Mouse (Mus musculus): Measurements from ENCODE around the gene Stt3b.
"Not testable (repeated sequence)": the region's sequence is repeated elsewhere in the genome, so short reads cannot be mapped to it uniquely, and the experiment has no call there.

The Stt3b gene

GRCm38 (mm10) chr9:115318621-115319375 is 8.6 kb upstream of the Stt3b start:
- DNase-seq (ENCODE audit: low read depth, low spot score): no peak

DNA sequence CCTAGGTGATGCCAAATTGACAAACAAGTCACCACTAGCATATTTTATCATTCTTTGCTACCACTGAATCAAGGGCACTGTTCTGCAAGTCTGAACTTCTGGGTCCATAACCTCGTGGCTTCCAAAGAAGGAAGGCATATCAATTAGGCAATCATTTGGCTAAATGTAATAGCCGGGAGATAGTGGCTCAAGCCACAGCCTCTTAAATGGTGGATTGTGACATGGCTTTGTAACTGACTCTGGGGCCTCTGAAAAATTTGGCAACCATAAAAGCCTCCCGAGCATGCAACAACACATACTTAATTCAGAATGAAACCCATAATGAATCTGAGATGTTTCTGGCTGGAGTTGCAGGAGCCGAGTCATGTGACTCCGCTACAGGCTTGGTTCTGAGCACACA is 6.8 kb upstream of the Stt3b start:
- DNase-seq (ENCODE audit: low read depth, low spot score): no peak

DNA sequence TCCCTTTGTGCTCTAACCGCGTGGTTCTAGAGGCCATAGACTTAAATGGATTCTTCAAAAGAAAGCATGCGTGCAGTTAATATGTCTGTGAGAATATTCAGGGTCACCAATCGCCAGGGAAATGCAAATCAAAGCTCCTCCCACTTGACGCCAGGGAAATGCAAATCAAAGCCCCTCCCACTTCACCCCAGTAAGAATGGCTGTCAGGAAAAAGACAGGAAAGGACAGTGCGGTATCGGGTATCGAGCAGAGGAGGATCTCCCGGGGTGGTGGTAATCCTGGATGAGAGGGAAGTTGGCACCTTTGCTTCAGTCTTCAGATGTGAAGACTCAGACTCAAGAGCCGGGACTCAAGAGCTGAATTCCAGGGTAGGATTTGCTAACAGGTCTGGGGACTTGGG is 4.3 kb upstream of the Stt3b start:
- no peak for DNase-seq (ENCODE audit: low read depth, low spot score)

DNA sequence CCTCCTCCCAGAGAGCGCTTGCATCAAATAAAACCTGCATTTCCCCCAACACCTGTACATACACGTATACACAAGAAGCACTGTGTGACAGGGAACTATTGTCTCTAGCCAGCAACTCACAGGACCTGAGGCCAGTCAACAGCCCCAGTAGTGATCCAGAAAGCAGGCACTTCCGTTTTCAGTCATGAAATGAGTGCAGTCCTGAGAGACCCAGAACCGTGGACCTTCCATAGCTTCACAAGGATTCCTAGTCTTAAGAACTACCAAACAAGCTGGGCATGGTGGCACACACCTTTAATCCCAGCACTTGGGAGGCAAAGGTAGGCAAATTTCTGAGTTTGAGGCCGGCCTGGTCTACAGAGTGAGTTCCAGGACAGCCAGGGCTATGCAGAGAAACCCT is 3.6 kb upstream of the Stt3b start:
- no peak for DNase-seq (ENCODE audit: low read depth, low spot score)

DNA sequence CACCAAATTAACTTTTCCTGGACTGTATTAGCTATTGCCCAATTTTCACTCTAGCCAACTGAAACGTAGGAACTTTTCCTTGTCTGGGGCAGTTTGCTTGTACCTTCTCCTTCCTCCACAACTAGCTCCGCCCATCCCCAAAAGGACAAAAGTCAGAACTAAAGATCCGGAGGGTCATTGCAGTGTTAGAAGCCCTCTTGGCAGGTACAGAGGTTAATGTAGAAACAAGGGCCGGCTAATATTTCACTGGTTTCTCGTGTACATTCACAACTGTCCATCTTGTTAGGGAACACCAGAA is 951 bp upstream of the Stt3b start:
- DNase-seq (ENCODE audit: low read depth, low spot score): no peak

DNA sequence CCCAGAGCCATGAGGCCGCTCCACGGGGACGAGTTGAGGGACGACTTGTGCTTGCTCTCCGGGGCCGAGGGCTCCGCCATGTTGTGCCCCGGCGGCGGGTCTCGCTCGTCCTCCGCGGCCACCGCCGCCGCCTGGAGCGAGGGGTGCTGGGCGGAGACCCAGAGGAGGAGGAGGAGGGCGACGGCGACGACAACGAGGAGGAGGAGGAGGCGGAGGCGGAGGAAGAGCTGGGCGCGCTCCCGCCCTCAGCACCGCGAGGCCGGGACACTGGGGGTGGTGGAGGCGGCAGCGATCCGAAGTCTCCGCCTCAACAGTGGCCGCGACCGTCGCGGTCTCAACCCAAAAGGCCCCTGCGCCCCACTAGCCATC is 260 bp downstream of the Stt3b start:
- DNase-seq (ENCODE audit: low read depth, low spot score): no peak

- peak; percentile 58 for DNase-seq (ENCODE audit: low read depth, low spot score)
Observed at GRCm38 (mm10) chr9:115309381-115309971, 745 bp downstream of the Stt3b start.

- DNase-seq (ENCODE audit: low read depth, low spot score): peak; percentile 41
Observed at GRCm38 (mm10) chr9:115308941-115309380, 1.3 kb downstream of the Stt3b start.

DNA sequence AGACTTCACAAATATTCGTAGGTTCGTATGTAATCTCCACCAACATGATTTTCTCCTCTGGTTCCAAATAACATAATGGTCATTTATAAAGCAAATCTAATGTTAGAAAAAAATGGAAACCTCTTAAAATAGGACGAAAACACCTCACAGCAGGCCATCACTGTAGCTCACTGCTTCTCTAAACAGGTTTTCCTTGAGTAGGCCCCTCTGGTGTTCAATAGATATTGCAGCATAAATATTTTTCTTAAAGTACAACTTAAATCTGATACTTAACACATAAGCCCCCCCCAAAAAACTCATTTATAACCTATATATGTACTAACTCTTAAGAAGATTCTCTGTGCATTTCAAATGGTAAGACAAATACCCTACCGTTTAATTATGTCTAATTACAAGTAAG is 1.8 kb downstream of the Stt3b start:
- no peak for DNase-seq (ENCODE audit: low read depth, low spot score)

- DNase-seq (ENCODE audit: low read depth, low spot score): peak; percentile 31
Observed at GRCm38 (mm10) chr9:115306202-115306601, 4.0 kb downstream of the Stt3b start.

- no peak for DNase-seq (ENCODE audit: low read depth, low spot score)
Observed at GRCm38 (mm10) chr9:115304149-115304548, 6.1 kb downstream of the Stt3b start.

DNA sequence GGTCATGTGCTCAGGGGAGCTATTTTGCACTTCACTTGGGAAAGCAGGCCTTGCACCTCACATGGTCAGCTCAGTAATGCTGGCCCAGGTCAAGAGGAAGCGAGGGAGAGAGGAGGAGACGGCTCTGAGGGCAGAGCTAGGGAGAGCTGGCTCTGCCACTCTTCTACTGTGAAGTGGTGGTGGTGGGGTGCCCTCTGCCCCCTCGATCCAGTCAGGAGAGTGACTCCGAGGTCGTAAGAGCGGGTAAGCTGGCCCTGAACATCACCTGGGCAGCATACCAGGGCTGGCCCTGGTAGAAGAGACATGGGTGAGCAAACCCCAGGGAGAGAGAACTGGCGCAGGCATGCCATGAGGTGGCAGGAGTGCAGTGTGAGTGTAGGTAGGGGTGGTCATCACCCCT is 8.6 kb downstream of the Stt3b start:
- no peak for DNase-seq (ENCODE audit: low read depth, low spot score)

DNA sequence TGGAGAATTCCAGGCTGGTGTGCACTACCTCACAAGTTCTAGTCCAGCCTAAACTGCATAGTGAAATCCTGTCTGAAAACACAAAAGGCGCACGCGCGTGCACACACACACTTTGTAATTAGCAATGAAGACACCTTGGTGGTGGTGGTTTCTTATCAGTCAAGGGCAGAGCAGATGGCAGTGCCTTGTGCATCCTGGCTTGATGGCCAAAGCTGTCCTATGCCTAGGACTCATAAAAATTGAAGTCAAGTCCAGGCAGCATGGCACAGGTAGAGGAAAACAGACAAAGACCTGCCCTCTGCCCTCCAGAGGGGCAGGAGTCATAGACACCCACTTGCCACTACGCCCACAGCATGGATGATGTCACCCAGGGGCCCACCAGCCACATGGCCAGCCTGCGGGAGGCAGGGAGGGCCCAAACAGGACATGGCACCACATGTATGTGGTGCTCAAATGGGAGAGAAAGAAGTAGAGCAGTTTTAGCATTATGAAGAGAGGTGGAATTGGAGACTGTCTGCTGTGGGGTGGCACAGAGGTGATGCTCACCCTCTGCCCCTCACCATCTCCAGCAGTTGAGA is 9.1 kb downstream of the Stt3b start:
- DNase-seq (ENCODE audit: low read depth, low spot score): no peak

DNA sequence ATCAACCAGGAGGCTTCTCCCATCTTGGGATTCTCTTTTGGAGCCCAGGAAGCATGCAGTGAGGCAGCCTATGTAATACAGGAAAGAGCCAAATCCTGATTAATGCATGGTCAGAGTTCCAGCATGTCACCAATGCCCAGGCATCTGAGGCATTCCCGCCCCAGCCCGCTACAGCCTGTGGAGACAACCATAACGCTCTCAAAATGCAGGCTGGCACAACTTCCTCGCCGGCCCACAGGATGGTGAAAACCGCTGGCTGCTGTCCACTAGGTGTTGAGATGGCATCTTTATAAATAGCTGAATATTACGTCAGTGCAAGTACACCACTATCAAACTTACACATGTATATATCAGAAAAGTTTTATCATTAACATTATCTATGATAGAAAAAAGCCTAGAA is 13.5 kb downstream of the Stt3b start:
- DNase-seq (ENCODE audit: low read depth, low spot score): no peak

GRCm38 (mm10) chr9:115293920-115294594 is 16.2 kb downstream of the Stt3b start:
- no peak for DNase-seq (ENCODE audit: low read depth, low spot score)

GRCm38 (mm10) chr9:115287774-115288434 is 22.3 kb downstream of the Stt3b start:
- DNase-seq (ENCODE audit: low read depth, low spot score): no peak

GRCm38 (mm10) chr9:115284385-115284784 is 25.8 kb downstream of the Stt3b start:
- DNase-seq (ENCODE audit: low read depth, low spot score): no peak

DNA sequence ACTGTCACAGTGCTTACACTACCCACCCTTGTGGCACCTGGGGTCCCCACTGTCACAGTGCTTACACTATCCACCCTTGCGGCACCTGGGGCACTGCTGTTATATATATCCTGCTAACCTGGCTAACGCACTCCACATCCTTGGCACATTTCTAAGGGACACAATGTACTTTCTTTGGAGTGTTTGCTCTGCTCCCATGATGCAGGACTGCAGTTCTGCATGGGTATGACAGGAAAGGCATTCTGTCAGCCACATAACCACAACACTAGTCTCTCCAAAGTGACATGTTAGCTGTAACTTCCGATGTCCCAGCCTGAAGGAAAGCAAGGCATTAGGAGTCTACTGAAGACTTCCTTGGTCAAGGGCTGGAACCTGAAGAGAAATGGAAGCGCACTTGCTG is 26.8 kb downstream of the Stt3b start:
- no peak for DNase-seq (ENCODE audit: low read depth, low spot score)

DNA sequence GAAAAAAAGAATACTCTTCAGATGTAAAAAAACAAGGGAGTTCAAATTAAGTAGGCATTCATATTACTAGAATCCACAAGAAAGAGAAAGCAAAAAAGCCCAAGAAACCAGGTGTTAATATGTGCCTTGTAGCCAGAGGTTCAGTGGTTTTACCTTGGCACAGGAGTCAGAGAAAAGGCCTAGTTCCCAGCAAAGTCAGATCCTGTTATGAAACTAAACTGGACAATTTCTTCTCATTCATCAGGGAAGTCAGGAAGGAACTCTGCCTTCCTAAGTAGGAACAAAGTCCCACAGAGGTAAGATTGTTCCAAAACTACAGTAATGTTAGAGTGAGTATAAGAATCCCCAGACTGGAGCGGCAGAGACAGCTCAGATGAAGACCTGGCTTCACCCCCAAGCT is 31.6 kb downstream of the Stt3b start:
- DNase-seq (ENCODE audit: low read depth, low spot score): no peak

- DNase-seq (ENCODE audit: low read depth, low spot score): no peak
Observed at GRCm38 (mm10) chr9:115274806-115275205, 35.4 kb downstream of the Stt3b start.

- no peak for DNase-seq (ENCODE audit: low read depth, low spot score)
Observed at GRCm38 (mm10) chr9:115273095-115273649, 37.0 kb downstream of the Stt3b start.

GRCm38 (mm10) chr9:115272451-115272850 is 37.8 kb downstream of the Stt3b start:
- not testable (repeated sequence) for DNase-seq (ENCODE audit: low read depth, low spot score)

Data from mesoderm, embryonic 11.5 days (tissue).